Mouse (Mus musculus): ENCODE data around the gene Lypd9. TPM values are rescaled to one million over a fixed set of nuclear protein-coding genes. Genes with fewer than 3 reads are reported as not detected.
A peak's percentile ranks its signal among the peaks of the same experiment; 100 is the strongest.
"Not testable (repeated sequence)": the region's sequence is repeated elsewhere in the genome, so short reads cannot be mapped to it uniquely, and the experiment has no call there.

Lypd9 gene
- total RNA-seq (2014; rRNA removed) (not detected in 2 replicates), polyA plus RNA-seq (2015; fragmentation: Nextera tagmentation; extraction: Ambion mirVana) (not detected in 2 replicates)

GRCm38 (mm10) chr11:58452759-58453158 lies at the start of gene Lypd9:
Gene Lypd9 (minus strand): TSS chr11:58452923.
- H3K4me1 ChIP-seq (ENCODE audit: insufficient read depth, low read length), result no peaks in the 10 kb centered on the region
- no peak for ATAC-seq (ENCODE audit: low FRiP score)
- no peaks in the 10 kb centered on the region for H3K36me3 ChIP-seq (ENCODE audit: insufficient read depth, low read length)
- TF ChIP-seq CTCF (IDR thresholded peaks at IDR 0.05), result no peak
- 0 out of 2 replicates have a peak, but pooled peaks cover 3% of the 10 kb centered on the region for H3K9me3 ChIP-seq (ENCODE audit: low read length)
- WGBS, result 98% methylated on average over 9 of the region's 9 CpGs
- DNase-seq (ENCODE audit: low spot score), result no peak
- no peak within 1 kb of the TSS for H3K4me3 ChIP-seq (ENCODE audit: low read depth, low read length)
- no peak within 1 kb of the TSS for H3K27ac ChIP-seq (ENCODE audit: low read depth, low read length)
- no peaks in the 10 kb centered on the region for H3K27me3 ChIP-seq (ENCODE audit: insufficient read depth, low read length)
- no peak within 1 kb of the TSS for H3K9ac ChIP-seq (replicated peaks; ENCODE audit: low read length, poor library complexity, severe bottlenecking)
- no peak within 1 kb of the TSS for H3K4me2 ChIP-seq (ENCODE audit: low read depth, low read length, poor library complexity, severe bottlenecking)

GRCm38 (mm10) chr11:58502472-58502871 lies 49.7 kb upstream of the Lypd9 start, which contains the start of gene Olfr331:
Gene Olfr331 (minus strand): TSS chr11:58502572.
- not testable (repeated sequence) for H3K27ac ChIP-seq (ENCODE audit: low read depth, low read length); H3K4me3 ChIP-seq (ENCODE audit: low read depth, low read length); H3K4me1 ChIP-seq (ENCODE audit: insufficient read depth, low read length); H3K4me2 ChIP-seq (ENCODE audit: low read depth, low read length, poor library complexity, severe bottlenecking); DNase-seq (ENCODE audit: low spot score); ATAC-seq (ENCODE audit: low FRiP score); H3K9ac ChIP-seq (replicated peaks; ENCODE audit: low read length, poor library complexity, severe bottlenecking); H3K36me3 ChIP-seq (ENCODE audit: insufficient read depth, low read length); H3K27me3 ChIP-seq (ENCODE audit: insufficient read depth, low read length); H3K9me3 ChIP-seq (ENCODE audit: low read length)

GRCm38 (mm10) chr11:58499290-58499689 lies 46.6 kb upstream of the Lypd9 start:
- H3K4me1 ChIP-seq (ENCODE audit: insufficient read depth, low read length), result no peaks in the 10 kb centered on the region
- ATAC-seq (ENCODE audit: low FRiP score), result no peak
- 36% methylated on average over 3 of the region's 3 CpGs for WGBS
- peak; percentile 72 for DNase-seq (ENCODE audit: low spot score)
- H3K27me3 ChIP-seq (ENCODE audit: insufficient read depth, low read length), result no peaks in the 10 kb centered on the region
- no peak overlapping the region for H3K4me2 ChIP-seq (ENCODE audit: low read depth, low read length, poor library complexity, severe bottlenecking)
- H3K9ac ChIP-seq (replicated peaks; ENCODE audit: low read length, poor library complexity, severe bottlenecking), result no peak overlapping the region
- H3K4me3 ChIP-seq (ENCODE audit: low read depth, low read length), result no peak overlapping the region
- H3K36me3 ChIP-seq (ENCODE audit: insufficient read depth, low read length), result no peaks in the 10 kb centered on the region
- H3K9me3 ChIP-seq (ENCODE audit: low read length), result no peaks in the 10 kb centered on the region
- TF ChIP-seq CTCF (IDR thresholded peaks at IDR 0.05), result peak; percentile 78
- H3K27ac ChIP-seq (ENCODE audit: low read depth, low read length), result no peak overlapping the region

GRCm38 (mm10) chr11:58498761-58499160 lies 46.0 kb upstream of the Lypd9 start:
- 87% methylated on average over 9 of the region's 9 CpGs for WGBS
- no peak for TF ChIP-seq CTCF (IDR thresholded peaks at IDR 0.05)

GRCm38 (mm10) chr11:58492455-58492854 lies 39.7 kb upstream of the Lypd9 start, which contains the start of gene Olfr332:
Gene Olfr332 (minus strand): TSS chr11:58492555.
- H3K9ac ChIP-seq (replicated peaks; ENCODE audit: low read length, poor library complexity, severe bottlenecking), result no peak within 1 kb of the TSS
- no peak within 1 kb of the TSS for H3K4me2 ChIP-seq (ENCODE audit: low read depth, low read length, poor library complexity, severe bottlenecking)
- no peaks in the 10 kb centered on the region for H3K9me3 ChIP-seq (ENCODE audit: low read length)
- no peak for TF ChIP-seq CTCF (IDR thresholded peaks at IDR 0.05)
- no peaks in the 10 kb centered on the region for H3K27me3 ChIP-seq (ENCODE audit: insufficient read depth, low read length)
- H3K4me3 ChIP-seq (ENCODE audit: low read depth, low read length), result no peak within 1 kb of the TSS
- ATAC-seq (ENCODE audit: low FRiP score) (no peak), DNase-seq (ENCODE audit: low spot score) (no peak)
- WGBS, result 83% methylated on average over 2 of the region's 2 CpGs
- no peak within 1 kb of the TSS for H3K27ac ChIP-seq (ENCODE audit: low read depth, low read length)
- no peaks in the 10 kb centered on the region for H3K4me1 ChIP-seq (ENCODE audit: insufficient read depth, low read length)
- H3K36me3 ChIP-seq (ENCODE audit: insufficient read depth, low read length), result no peaks in the 10 kb centered on the region

More at GRCm38 (mm10) chr11:58498761-58499160, 46.0 kb upstream of the Lypd9 start:
- H3K27me3 ChIP-seq (ENCODE audit: insufficient read depth, low read length), result no peaks in the 10 kb centered on the region
- no peaks in the 10 kb centered on the region for H3K4me1 ChIP-seq (ENCODE audit: insufficient read depth, low read length)
- H3K4me3 ChIP-seq (ENCODE audit: low read depth, low read length), result no peak overlapping the region
- no peak overlapping the region for H3K9ac ChIP-seq (replicated peaks; ENCODE audit: low read length, poor library complexity, severe bottlenecking)
- no peak overlapping the region for H3K4me2 ChIP-seq (ENCODE audit: low read depth, low read length, poor library complexity, severe bottlenecking)
- H3K36me3 ChIP-seq (ENCODE audit: insufficient read depth, low read length), result no peaks in the 10 kb centered on the region
- DNase-seq (ENCODE audit: low spot score) (no peak), ATAC-seq (ENCODE audit: low FRiP score) (no peak)
- H3K27ac ChIP-seq (ENCODE audit: low read depth, low read length), result no peak overlapping the region
- no peaks in the 10 kb centered on the region for H3K9me3 ChIP-seq (ENCODE audit: low read length)

GRCm38 (mm10) chr11:58462170-58462569 lies 9.4 kb upstream of the Lypd9 start, which contains the start of gene Olfr30:
Gene Olfr30 (minus strand): TSS chr11:58462270.
- no peaks in the 10 kb centered on the region for H3K27me3 ChIP-seq (ENCODE audit: insufficient read depth, low read length)
- no peak for TF ChIP-seq CTCF (IDR thresholded peaks at IDR 0.05)
- no peaks in the 10 kb centered on the region for H3K4me1 ChIP-seq (ENCODE audit: insufficient read depth, low read length)
- no peak for DNase-seq (ENCODE audit: low spot score)
- no peak within 1 kb of the TSS for H3K9ac ChIP-seq (replicated peaks; ENCODE audit: low read length, poor library complexity, severe bottlenecking)
- no peak for ATAC-seq (ENCODE audit: low FRiP score)
- H3K9me3 ChIP-seq (ENCODE audit: low read length), result no peaks in the 10 kb centered on the region
- no peaks in the 10 kb centered on the region for H3K36me3 ChIP-seq (ENCODE audit: insufficient read depth, low read length)
- H3K27ac ChIP-seq (ENCODE audit: low read depth, low read length), result no peak within 1 kb of the TSS
- H3K4me2 ChIP-seq (ENCODE audit: low read depth, low read length, poor library complexity, severe bottlenecking), result no peak within 1 kb of the TSS
- no peak within 1 kb of the TSS for H3K4me3 ChIP-seq (ENCODE audit: low read depth, low read length)

Measured in midbrain, postnatal 0 days (tissue).